Mouse (Mus musculus): Measurements from ENCODE around the gene Crybg3.
A peak's percentile ranks its signal among the peaks of the same experiment; 100 is the strongest.

GRCm38 (mm10) chr16:59535673-59536072 is 65.1 kb downstream of the Crybg3 start:
- TF ChIP-seq CTCF (IDR thresholded peaks at IDR 0.05; ENCODE audit: low read depth) = peak; percentile 56
- no peak for TF ChIP-seq EP300 (optimal IDR thresholded peaks at IDR 0.05)
